Mouse (Mus musculus) liver, adult (tissue): ENCODE results near the gene Abcb1a.

ENCODE experiments used
- GATA4 ChIP-seq: IDR thresholded peaks from 2 replicates; pipeline ENCODE4 v1.6.1; 2014; ENCODE audit warnings: mild to moderate bottlenecking, low read length; ENCODE audit not compliant: insufficient replicate concordance

The Abcb1a gene

GRCm38 (mm10) chr5:8687550-8687949 is 27.7 kb downstream of the Abcb1a start:
- peak; percentile 69; the same call in 1 of the 2 replicates for TF ChIP-seq GATA4

- TF ChIP-seq GATA4, result no peak
Observed at GRCm38 (mm10) chr5:8716061-8716460, 56.2 kb downstream of the Abcb1a start.

GRCm38 (mm10) chr5:8719556-8719955 is 59.7 kb downstream of the Abcb1a start:
- TF ChIP-seq GATA4, result no peak

- TF ChIP-seq GATA4, result no peak
Observed at GRCm38 (mm10) chr5:8722224-8722623, 62.3 kb downstream of the Abcb1a start.

GRCm38 (mm10) chr5:8722867-8723266 is 63.0 kb downstream of the Abcb1a start:
- no peak for TF ChIP-seq GATA4

GRCm38 (mm10) chr5:8727760-8728159 is 67.9 kb downstream of the Abcb1a start:
- no peak for TF ChIP-seq GATA4

GRCm38 (mm10) chr5:8732639-8733038 is 72.8 kb downstream of the Abcb1a start:
- no peak for TF ChIP-seq GATA4

GRCm38 (mm10) chr5:8736389-8736788 is 76.5 kb downstream of the Abcb1a start:
- no peak for TF ChIP-seq GATA4

- TF ChIP-seq GATA4, result no peak
Observed at GRCm38 (mm10) chr5:8737062-8737461, 77.2 kb downstream of the Abcb1a start.

GRCm38 (mm10) chr5:8772866-8773265 is 113.0 kb downstream of the Abcb1a start:
- no peak for TF ChIP-seq GATA4

- no peak for TF ChIP-seq GATA4
Observed at GRCm38 (mm10) chr5:8778311-8778710, 118.4 kb downstream of the Abcb1a start.

- no peak for TF ChIP-seq GATA4
Observed at GRCm38 (mm10) chr5:8778751-8779150, 118.9 kb downstream of the Abcb1a start.

GRCm38 (mm10) chr5:8792281-8792680 is 132.4 kb downstream of the Abcb1a start:
- no peak for TF ChIP-seq GATA4
